Mouse (Mus musculus) CD4-positive helper T cell, adult 2 months (primary cell): ENCODE data around the gene Cdc34.
"Not testable (repeated sequence)": the region's sequence is repeated elsewhere in the genome, so short reads cannot be mapped to it uniquely, and the experiment has no call there.

ENCODE experiments used
- DNase-seq: peaks from one replicate; pipeline ENCODE4 v3.0.0-alpha.2; 2012; ENCODE audit warnings: low read depth, missing footprints, low spot score

Gene Cdc34

GRCm38 (mm10) chr10:79695231-79696128 is 13.5 kb downstream of the Cdc34 start:
- DNase-seq, result peak; percentile 70

DNA sequence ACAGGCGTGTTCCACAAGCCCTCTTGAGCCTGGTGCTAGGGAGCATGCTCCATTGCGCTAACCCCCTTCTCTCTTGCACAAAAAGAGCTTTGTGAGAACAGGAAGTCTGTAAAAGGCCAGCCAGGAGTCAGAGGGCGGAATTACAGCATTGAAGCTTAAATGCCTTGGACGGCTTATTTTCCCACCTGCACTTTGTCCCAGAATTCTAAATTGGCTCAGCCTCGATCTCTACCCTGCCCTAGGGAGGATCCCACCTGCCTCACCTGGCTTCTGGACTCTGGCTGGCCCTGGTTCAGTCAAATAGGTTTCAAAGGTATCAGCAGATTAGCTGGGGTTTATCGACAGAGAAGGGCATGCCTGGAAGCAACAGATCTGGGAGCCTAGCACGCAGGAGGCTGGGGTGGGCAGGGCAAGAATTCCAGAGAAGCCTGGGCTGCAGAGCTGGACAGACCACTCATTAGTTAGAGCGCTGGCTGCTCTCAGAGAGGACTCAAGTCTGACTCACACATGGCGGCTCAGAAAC is 14.2 kb downstream of the Cdc34 start:
- no peak for DNase-seq

DNA sequence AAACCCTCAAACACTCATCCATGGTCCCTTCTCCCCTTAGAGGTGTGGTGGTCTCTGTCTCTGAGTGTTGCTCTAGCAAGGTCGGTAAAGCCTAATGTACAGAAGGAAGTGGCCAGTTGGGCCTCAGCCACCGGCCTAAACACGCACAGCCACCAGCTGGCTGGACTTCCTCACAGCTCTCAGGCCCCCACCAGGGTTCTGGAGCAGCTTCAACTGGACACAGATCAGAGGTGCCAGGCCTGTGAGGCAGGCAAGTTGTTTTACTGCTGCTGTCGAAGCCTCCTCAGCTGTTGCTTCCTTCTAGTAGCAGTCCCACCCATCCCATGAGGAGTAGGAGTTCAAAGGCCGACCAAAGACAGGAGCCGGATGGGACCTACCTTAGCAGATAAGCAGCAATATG is 15.9 kb downstream of the Cdc34 start:
- no peak for DNase-seq

GRCm38 (mm10) chr10:79698459-79698858 is 16.5 kb downstream of the Cdc34 start:
- no peak for DNase-seq

GRCm38 (mm10) chr10:79700676-79701075 is 18.7 kb downstream of the Cdc34 start:
- DNase-seq, result no peak

DNA sequence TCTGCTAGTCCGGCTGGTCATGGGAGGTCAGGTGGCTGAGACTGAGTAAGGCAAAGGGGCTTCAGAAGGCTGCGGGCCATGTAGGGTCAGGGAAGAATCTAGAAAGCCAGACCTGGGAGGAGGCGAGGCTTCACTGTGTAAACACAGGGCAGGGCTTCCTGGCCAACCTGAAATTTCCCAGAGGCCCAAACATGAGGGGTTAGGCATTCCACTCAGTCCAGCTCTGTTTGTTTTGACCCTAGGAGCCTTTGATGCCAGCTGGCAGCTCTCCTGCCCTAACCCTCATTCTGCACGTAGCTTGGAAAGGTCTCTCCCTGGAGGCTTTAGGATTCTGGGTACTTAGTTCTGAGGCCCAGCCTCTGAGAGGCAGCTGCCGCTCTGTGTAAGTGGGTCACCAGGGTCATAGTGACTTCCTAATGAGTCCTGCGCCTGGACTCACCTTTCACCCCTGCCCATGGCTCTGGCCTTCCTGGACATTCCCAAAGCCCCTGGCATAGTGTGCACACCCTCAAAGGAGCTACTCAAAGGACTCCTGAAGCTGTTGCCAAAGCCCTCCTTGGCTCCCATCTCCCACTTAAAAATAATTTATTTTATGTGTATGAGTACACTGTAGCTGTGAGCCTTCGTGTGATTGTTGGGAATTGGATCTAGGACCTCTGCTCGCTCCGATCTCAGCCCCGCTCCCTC is 19.6 kb downstream of the Cdc34 start:
- DNase-seq, result no peak

DNA sequence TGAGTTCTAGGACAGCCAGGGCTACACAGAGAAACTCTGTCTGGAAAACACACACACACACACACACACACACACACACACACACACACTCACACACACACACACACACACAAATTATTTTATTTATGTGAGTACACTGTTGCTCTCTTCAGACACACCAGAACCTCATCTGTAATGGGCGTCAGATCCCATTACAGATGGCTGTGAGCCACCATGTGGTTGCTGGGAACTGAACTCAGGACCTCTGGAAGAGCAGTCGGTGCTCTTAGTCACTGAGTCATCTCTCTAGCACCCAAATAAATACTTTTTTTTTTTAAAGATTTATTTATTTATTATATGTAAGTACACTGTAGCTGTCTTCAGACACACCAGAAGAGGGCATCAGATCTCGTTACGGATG is 21.0 kb downstream of the Cdc34 start:
- DNase-seq, result not testable (repeated sequence)

GRCm38 (mm10) chr10:79703541-79703940 is 21.5 kb downstream of the Cdc34 start:
- DNase-seq, result no peak

GRCm38 (mm10) chr10:79704065-79704969 is 22.3 kb downstream of the Cdc34 start, which contains the start of gene Bsg:
Bsg (plus strand) TSS chr10:79704491.
- peak; percentile 100 for DNase-seq

DNA sequence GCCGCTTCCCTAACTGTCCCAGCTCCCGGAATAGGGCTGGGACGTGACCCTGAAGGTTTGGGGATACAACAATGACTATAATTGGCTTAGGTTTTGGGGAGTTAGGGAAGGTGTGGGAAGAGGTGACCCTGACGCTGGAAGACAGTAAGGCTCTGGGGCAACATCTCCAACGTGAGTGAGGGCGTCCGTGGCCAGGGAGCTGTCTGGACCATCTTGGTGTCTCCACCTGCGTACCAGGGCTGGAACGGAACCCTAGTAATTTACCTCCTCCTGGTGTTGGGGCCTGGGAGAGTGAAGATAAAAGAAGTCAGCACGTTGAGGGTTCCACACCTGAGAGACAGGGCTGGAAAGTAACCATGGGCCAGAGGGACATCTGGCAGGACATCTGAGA is 23.0 kb downstream of the Cdc34 start:
- DNase-seq, result no peak

GRCm38 (mm10) chr10:79705951-79706350 is 24.0 kb downstream of the Cdc34 start:
- no peak for DNase-seq

DNA sequence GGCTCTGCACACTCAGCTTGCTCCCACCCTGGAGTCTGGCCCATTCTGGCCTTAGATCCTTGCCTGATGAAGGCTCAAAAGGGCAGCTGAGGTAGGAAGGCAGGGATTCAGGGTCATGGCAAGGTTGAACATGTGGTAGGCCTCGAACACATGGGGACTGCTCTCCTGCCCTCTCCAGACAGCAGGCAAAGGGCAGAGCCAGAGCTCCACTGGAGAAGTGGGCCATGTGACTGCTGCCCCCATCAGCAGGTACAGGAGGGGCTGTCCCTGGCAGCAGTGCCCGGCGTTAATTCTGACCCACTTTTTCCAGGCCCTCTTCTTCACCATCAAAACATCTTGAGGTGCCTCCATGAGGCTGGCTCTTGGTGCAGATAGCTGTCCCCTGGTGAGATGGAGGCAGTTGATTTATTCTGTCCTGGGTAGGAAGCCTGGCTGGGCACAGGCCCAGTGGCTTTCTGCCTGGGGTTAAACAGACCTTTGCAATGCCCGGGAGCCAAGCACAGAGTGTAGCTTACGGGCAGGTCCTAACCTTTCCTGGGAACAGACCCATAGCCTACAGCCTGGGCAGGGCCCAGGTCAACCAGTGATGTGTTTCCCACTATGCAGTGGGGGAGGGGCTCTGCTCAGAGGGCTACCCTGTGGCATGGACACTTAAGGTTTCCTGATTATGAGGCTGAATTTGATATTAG is 24.6 kb downstream of the Cdc34 start:
- DNase-seq, result no peak

GRCm38 (mm10) chr10:79707162-79707561 is 25.2 kb downstream of the Cdc34 start:
- no peak for DNase-seq

- DNase-seq, result no peak
Observed at GRCm38 (mm10) chr10:79707759-79708158, 25.8 kb downstream of the Cdc34 start.

DNA sequence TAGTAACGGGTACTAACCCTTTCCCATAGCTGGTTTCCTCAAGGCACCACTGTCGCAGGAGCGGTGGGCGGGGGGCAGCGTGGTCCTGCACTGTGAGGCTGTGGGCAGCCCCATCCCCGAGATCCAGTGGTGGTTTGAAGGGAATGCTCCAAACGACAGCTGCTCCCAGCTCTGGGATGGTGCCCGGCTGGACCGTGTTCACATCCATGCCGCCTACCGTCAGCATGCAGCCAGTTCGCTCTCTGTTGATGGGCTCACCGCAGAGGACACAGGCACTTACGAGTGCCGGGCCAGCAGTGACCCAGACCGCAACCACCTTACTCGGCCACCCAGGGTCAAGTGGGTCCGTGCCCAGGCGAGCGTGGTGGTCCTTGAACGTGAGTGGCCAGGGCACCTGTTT is 26.7 kb downstream of the Cdc34 start:
- DNase-seq, result no peak

DNA sequence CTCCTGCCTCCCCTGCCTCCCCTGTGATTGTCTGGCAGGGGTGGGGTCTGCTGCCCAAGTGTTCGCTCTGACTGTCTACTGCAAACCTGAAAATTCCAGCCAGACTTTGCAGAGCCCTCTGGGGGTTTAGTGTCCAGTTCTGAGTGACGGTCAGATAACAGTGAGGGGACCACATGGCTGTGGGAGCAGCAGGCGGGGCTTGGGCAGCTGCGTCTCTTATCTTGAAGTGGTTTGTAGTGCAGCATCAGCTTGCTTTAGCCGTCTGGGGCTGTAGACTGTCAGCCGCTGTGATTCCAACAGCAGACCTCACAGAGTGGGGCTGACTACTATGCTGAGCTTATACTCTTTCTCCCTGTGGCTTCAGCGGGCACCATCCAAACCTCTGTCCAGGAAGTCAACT is 27.3 kb downstream of the Cdc34 start:
- no peak for DNase-seq

DNA sequence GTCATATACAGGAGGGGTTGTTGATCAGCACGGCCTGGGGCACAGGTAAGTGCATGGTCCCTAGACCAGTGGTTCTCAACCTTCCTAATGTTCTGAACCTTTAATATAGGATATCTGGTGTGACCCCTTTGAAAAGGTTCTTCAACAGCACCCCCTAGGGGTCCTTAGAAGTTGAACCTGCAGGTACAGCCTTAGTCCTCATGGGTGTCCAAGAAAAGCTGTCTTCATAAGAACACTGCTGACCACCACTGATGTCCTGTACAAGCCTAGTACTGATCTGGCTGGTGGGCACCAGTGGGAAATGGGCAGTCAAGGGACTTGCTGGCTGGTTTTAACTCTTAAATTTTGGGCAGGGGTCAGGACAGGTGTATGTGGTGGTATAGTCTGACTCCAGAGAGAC is 30.0 kb downstream of the Cdc34 start:
- DNase-seq, result peak; percentile 44

- DNase-seq, result peak; percentile 69
Observed at GRCm38 (mm10) chr10:79712499-79713126, 30.6 kb downstream of the Cdc34 start.

DNA sequence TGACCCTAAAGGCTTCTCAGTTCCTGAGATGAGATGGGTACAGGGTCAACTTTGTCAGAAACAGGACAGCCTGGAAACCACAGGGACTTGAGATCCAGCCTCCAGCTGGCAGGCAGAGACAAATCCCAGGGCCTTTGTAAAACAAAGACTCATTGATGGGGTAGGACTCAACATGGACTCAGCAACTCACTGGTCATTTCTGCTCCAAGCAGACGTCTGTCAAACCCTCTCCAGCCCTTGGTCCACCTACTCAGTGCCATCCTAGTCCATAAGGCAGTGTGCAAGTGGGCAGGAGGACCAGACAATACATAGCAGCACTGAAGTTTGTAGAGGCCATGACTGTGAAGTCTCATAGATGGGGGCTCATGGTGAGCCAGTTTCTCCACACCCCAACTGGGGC is 31.2 kb downstream of the Cdc34 start:
- DNase-seq, result no peak

DNA sequence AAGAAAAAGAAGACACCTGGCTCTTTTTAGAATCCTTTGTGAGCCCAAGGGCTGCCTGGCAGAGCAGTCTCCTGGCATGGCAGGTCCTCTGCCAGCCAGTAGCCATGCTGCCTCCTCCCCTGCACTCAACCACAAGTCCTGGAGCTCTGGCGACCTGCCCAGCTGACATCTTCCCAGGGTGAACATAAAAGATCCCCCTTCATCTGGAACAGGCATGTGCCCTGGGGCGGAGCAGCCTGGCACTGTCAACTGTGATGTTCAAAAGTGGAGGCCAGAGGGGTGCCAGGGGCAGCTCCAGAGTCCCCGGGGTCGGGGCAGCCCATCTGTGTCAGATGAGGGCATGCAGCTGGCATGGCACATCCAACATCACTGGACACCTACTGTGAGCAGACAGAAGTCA is 33.0 kb downstream of the Cdc34 start:
- DNase-seq, result no peak
